Mouse (Mus musculus) adrenal gland, adult 8-10 months (tissue): Measurements from ENCODE around the gene Kdm7a. TPM values are rescaled to one million over a fixed set of nuclear protein-coding genes. Genes with fewer than 3 reads are reported as not detected.
A peak's percentile ranks its signal among the peaks of the same experiment; 100 is the strongest.

ENCODE experiments used
- DNase-seq: peaks from one replicate; pipeline ENCODE4 v3.0.0; 2022
- total RNA-seq, 4 experiments: library from RNA; stranded (reverse); gene quantifications; 2 replicates each; pipeline ENCODE4 v1.2.4; 2022

The Kdm7a gene
- total RNA-seq: 10 to 100 TPM; 13.5 to 18.7 (median 16.4) TPM

DNA sequence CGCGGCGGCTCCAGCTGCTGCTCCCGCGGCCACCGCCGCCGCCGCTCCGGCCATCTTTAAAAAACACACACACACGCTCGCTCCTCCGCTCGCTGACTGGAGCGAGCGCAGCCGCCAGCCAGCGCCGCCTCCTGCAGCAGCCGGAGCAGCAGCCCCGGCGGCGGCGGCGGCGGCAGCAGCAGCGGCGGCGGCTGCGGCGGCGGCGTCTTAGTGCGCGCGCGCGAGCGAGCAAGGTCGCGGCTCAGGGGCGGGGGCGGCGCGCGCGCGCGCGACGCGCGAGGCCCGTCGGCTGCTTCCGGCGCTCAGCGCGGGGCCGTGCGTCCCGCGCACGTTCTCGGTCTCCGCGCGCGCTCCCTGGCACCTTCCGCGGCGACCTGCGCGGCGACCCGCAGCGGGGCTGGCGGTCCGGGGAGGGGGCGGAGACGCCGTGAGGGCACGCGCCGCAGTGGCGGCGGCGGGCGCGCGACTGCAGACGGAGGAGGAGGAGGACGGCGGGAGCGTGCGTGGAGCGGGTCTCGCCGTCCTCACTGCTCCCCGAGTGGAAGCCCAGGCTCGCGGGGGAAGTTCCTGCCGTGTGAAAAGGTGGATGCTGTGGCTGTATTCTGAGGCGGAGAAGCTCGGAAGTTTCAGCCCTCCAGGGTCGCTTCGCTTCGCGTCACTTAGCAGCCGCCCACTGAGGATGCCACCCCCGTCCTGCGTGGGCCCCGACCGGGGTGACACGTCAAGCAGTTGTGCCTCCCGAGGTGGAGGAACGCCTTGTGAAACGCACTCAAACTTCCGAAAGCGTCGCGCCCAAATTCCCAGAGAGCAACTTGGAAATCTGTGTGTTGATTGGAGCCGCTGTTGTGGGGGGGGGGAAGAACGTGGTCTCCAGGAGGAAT lies at the start of gene Kdm7a:
Kdm7a (minus strand) TSS at position 209 of the 881 bp plus-strand sequence.
- peak; percentile 80 for DNase-seq

DNA sequence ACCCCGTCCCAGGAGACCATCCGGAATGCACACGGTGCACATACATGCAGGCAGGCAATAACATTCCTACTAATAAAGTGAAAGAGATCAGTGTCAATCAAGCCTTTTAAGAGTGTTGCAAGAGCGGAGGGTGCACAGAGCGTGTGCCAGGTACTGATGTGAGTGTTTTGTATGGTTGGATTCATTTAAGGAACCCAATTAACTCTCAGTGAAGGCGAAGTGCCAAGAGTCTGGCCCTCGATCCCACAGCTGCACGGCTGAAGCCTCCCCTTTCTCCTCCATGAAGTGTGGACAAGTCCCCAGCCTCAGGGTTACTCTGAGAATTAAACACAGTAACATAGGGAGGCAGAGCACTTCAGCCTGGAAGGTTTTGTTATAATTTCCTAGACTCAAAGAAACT lies 48.7 kb upstream of the Kdm7a start:
- DNase-seq: no peak

DNA sequence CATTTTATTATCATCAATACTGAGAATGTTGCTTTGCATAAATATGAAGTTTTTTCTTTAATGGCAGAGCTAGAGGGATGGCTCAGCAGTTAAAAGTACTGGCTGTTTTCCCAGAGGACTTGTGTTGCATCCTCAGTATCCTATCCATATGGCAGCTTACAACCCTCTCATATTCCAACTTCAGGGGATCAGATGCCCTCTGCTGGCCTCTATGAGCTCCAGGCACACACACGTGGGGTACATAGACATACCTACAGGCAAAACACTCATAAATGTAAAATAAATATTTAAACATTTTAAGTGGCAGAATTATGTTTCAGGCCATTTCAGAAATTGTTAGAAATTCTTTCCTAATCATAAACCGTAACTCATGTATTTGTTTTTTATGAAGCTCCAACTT lies 43.5 kb upstream of the Kdm7a start:
- no peak for DNase-seq

DNA sequence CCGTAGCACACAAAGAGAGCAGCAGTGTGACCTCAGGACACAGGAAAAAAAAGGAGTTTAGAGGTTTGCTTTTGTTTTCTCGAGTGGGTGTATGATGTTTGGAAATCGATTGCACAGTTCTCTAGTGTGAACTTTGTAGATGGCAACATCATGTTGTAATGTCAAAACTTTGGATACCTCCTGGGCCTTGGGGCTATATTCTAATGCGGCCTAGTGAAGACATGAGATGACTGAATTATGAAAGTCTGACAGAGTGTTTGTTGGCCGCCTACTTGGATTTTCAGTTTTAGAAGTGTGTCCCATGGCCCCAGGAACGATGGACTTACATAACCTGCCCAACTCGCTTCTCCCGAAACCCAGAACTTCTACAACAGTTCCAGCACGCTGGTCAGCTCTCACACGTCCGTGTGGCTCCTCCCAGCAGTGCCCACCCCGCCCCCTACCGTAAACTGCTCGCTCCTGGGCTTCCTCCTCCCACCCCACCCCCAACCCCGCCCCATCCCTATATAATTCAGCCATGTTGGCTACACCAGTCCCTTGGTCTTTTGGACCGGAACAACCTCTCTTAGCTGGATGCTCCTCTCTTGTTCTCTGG lies 42.7 kb upstream of the Kdm7a start:
- no peak for DNase-seq

DNA sequence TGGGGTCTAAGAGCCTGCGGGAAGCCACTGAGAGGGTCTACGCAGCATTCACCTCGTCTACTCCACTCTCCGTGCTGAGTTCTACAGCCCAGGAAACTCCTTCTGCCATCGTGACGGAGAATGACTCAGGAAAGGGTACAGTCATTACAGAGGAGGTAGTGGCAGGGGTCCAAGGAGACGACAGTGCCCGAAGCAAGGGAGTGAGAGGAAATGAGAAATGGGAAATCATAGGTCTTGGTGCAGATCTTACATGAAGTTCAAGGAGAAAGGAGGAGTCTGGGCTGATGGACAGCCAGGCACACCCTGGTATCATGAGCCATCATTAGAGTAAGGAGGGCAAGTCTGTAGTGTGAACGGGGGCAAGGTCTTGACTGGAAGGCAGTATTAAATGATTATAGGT lies 37.5 kb upstream of the Kdm7a start:
- DNase-seq: peak; percentile 77

DNA sequence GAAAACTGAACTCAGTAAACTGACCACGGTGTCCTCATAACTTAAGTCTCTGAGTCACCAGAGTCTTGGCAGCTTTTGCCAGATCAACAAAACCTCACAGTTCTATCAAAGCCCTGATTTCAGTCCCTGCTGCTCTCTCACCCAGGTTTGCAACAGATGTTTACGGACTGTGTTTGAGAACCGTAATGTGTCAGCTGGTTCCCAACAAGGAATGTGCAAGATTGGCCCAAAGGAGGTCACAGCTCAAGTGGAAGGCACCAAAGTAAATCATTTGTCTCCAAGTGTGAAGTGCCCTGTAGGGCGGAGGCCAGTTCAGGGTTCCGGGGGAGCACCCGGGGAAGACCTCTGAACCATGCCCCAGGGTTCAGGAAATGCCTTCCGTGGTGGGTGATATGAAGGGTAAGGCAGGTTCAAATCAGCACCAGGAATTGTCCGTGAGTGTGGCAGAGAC lies 36.9 kb upstream of the Kdm7a start:
- DNase-seq: peak; percentile 47

DNA sequence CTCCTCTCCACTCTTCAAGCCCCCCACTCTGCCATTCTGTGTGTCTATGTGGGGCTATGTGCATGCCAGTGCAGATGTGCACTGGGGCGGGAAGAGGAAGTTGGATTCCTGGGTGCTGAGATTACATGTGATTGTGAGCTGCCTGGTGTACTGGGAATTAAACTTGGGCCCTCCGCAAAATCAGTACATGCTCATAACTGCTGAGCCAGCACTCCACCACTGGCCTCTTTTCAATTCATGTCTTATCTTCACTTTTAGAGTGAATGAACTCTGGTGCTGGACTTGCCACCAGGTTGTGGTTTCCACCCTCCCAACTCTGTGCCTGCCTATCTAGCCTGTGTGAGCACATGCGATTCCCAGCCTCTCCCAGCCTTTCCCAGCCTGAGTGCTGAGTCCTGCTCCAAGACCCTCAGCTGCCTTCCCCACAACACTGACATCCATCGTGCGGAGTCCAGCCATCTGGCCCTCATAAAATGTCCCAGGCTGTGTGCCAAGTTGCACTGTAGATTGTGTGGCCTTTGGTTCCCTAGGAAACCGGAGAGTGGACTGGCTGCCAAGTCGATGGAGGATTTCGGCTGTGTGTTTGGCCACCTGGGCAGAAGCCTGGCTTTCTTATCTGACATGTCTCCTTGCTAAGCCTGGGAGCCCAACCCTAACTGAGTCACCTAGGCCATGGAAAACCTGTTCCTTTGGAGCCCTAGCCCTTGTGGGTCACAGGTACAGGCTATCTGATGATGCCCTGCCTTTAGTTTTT lies 36.3 kb upstream of the Kdm7a start:
- peak; percentile 77 for DNase-seq

DNA sequence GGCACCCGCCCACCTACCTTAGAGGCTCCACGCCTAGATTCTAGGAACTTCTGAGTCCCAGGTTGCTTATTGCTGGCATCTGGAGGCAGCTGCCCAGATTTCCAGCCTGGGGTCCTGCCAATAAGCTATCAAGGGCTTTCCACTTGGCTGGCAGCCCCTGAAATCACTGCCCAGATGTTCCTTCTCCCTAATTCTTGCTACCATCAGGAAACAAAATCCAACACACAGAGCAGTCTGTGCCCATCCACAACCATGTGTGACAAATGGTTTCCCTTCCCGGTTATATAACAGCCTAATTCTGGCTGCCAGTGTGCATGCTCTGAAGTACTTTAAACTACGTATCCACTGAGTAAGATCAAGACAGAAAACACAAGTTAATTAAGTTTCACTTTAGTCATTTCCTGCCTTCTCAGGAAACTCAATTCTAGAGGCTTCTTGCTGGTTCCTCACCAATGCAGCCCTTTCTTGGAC lies 34.9 kb upstream of the Kdm7a start:
- no peak for DNase-seq

DNA sequence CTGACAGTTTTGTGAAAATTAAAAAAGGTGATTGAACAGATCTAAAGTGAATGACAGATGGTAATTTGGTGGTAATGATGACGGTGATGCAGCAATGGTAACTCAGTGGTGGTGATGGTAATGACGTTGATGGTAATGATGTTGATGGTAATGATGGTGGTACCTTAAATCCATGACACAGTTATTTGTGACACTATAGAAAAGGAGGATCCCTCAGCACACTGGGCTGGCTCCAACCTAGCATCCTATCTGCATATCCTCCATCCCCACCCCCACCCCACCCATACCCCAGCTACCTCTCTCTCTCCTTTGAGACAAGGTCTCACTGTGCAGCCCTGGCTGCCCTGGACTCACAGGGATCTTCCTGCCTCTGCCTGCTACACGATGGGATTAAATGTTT lies 34.4 kb upstream of the Kdm7a start:
- DNase-seq: no peak

DNA sequence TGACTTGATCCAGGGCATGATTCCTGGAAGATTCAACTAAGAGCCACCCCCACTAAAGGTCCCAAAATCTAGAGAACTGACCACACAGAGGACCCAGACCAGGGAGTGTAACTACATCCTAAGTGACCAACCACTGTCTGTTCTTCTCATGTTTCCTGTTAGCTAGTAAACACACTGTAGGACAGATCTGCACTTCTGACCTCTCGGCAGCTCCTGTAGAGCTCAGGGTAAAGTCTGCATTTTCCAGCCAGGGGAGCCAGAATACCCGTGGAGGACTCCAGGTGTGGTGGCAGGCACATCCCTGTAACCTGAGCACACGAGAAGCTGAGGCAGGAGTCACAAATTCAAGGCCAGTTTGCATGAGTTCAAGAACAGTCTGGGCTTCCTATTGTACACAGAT lies 31.3 kb upstream of the Kdm7a start:
- no peak for DNase-seq

DNA sequence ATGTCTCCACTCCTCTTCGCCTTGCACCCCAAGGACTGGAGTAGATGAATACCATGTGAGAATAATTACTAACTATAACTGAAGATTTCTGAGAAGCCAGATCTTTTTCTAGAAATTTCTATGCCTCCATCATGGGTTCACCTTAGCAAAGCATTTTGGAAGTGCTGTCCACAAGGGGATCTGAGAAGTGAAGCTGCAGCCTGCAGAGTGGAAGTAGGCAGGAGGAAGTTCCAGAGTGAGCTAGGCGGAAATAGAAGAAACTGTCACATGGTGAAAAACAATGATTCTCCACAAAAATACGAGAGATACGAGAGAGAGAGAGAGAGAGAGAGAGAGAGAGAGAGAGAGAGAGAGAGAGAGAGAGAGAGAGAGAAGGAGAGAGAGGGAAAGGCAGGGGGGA lies 26.0 kb upstream of the Kdm7a start:
- no peak for DNase-seq

DNA sequence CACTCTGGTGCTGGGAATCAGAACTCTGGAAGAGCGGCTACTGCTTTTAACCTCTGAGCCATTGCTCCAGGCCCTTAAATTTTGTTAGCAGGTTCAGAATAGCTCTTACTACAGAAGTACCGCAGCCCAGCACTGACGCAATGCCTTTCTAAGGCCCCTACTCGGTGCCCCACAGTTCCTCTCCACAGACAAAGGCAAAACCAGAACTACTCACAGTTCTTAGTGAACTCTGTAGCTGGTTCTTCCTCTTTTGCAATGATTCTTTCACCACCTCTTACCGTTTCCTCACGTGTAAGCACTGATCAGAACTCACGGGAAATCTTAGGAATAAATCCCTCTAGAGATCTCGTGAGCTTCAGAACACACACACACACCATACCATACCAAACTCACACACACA lies 24.1 kb upstream of the Kdm7a start:
- DNase-seq: no peak

DNA sequence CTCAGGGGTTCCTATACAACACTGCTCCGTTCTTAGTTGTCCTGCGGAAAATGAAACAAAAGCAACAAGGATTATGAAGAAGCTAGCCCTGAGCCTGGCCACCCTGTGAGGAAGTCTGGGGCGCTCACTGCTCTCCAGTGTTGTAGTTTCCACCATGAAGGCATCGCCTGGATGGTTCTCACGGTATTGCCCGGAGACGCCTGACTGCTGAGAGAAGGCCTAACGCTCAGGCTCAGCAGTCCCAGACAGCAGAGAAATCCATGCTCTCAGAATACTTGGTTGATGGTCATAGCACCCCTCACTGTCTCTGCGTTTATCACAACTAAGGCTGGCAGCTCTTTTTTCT lies 20.0 kb upstream of the Kdm7a start:
- DNase-seq: no peak

DNA sequence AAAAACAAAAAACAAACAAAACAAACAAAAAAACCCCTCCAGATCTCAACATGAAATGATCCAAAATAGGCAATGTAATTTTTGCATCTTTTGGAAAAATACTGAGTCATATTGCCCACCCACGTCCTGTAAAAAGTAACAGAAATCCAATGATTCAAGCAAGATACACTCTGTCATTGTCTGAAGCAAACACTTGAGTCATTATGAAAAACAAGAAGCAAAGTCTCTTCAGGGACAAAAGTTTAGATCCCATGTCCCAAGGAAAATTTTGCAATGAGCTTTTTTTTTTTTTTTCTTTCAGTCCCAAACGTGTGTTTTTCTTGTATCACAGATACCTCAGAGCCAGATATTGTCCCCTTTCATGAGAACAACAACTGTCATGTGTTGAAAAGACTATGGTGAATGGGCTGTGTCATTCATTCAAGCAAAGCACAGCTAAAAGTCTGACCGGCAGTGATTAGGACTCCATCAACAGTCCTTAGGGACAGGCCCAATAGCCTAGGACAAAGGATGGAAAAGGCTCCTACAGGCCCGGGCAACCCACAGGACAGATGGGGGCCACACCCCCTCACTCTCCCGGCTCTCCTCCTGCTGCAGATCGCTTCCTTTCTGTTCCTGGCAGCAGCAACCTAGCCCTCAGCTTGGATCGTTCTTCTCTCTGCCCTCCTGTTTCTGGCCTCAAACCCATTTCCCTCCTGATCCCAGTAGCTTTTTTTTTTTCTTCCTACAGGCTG lies 19.5 kb upstream of the Kdm7a start:
- no peak for DNase-seq

DNA sequence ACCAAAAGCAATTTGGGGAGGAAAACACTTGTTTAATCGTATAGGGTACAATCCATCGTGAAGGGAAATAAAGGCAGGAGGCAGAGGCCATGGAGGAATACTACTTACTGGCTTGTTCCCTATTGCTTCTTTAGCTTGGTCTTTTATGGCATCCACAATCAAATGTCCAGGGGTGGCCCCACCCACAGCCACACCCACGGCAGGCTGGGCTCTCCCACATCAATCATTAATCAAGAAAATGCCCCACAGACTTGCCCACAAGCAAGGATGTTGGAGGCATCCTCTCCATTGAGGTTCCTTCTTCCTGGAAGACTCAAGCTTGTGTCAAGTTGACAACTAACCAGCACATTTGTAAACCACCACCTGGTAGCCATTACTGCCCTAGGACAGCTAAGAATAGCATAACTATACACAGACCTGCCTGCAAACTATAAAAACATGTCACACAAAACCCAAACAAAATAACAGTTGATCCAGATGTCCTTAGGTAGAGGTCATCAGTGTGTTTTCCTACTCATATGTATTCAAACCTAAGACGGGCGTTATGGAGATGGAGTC lies 16.8 kb upstream of the Kdm7a start:
- DNase-seq: no peak

DNA sequence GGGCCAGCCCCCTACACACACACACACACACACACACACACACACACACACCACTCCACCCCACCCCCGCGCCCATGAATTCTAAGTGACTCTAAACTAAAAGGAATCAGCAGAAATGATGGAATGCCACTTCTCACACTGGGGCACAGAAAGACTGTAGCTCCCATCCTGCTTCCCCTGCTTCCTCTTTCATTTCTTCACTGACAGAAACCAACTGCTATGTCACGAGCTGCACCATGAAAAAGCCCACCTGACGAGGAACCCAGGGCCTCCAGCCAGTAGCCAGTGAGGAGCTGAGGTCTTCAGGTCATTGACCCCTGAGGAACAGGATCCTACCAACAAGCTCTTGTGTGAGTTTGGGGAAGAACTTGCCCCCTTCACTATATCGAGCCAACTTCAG lies 15.9 kb upstream of the Kdm7a start:
- no peak for DNase-seq

DNA sequence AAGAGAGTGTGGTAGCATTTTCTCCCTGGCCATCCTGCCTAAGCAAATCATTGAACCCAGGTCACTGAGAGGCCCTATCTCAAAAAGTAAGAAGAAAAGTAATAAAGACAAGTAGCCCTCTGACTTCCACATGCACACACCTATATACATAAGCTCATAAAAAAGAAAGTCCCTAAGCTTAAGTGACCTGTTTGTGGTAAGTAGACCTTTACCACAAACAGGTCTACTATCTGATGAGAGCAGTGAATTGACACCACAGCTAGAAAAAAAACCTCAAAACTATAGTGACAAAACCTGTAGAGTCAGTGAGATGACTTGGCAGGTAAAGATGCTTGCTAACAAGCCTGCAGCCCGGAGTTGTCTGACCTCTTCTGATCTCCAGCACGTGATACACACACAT lies 11.4 kb upstream of the Kdm7a start:
- DNase-seq: no peak

DNA sequence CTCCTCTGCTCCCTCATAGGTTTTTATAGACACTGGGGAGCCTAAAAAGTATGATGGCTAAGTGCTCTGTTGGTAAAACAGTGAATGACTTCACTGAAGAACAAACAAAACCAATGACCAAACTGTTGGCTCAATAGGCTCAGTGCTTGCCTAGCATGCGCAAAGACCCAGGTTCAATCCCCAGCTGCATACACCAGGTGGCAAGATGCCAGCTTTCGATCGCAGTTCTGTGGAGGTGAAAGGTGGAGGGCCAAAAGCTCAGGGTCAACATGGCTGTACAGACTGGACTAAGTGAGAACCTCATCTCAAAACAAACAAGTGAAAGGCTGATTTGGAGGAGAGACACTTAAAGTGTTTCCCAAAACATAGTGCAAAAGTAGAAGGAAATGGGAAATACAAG lies 10.5 kb upstream of the Kdm7a start:
- no peak for DNase-seq

DNA sequence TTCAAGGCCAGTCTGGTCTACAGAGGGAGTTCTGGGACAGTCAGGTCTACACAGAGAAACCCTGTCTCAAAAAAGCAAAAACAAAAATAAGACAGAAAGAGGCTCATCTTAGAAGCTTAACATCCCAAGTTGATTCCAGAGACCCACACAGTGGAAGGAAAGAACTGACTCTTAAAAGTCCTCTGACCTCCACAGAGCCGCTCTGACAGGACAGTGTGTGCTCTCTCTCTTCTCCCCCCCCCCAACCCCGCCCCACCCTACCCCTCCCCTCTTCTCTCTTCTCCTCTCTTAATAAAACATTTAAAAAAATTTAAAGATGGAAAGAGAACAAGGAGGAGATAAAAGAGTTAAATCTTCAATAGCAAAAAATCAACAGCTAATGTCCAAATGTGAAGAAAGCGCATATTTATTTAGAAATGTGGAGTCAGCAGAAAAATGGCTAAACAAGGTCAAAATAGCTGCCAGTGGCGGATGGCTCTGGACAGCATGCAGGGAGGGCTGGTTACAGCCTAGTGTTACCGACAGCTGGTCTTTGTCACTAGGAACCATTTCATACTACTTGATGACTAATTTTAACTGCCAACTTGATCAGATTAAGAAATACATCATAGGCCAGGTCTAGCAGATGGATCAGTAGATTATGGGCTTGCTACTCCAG lies 8.5 kb upstream of the Kdm7a start:
- DNase-seq: no peak

DNA sequence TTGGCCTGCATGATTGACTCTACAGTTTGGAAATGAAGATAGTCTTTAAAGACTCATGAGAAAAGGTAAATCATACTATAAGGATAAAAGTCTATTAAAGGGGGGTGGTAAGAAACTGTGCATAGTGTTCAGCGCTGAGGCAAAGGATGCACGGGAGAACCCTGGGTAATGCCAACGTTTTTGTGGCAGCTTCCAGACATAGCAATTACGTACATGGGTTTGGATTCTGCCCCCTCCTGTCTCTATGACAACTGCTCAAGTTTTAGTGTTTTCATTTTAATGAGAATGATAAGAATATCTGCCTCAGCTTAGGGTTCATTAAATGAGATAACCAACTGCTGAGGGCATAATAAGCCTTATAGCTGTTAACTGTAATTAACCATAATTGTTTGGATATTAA lies 3.1 kb upstream of the Kdm7a start:
- no peak for DNase-seq

DNA sequence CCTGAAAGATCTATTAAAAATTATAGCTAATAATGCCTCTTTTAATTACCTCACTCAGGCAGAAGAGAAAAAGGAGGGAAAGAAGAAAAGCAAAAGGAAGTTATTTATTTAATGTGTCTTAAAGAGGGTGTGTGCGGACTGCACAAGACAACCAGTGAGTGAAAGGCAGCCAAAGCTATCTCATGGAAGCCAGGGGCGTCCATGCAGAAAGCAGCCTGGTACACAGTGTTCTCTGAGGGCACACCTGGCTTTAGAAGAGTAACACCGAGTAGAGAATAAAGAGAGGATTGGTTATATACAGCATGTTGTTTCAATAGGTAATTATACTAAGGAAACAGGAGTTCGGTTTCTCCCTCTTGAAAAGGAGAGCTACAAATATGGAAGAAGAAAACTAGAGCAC lies 1.6 kb upstream of the Kdm7a start:
- no peak for DNase-seq
